Mouse (Mus musculus): ENCODE results near the gene Prdm15.

DNA sequence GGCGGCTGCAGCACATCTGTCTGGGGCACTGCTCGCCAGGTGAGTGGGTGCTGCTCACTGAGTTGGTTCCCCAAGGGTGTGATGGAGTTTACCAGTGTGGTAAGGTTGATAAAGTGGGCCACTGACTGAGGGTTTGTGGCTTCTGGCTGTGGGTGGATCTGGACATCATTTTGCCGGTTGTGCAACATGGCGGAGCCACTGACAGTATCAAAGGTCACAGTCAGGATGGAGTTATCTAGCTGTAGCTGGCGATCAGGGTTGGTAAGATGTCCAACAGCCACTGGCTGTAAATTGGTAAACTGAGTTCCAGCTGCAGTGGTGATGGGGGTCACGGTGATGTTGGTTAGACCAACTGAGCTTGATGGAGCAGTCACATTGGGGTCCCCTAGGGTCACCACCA is 57.4 kb downstream of the Prdm15 start:
- no peak for TF ChIP-seq CTCF (IDR thresholded peaks at IDR 0.05; ENCODE audit: low read depth, low read length)
- TF ChIP-seq POLR2AphosphoS5 (IDR thresholded peaks at IDR 0.05; ENCODE audit: insufficient replicate concordance, low read depth, low read length) = no peak
- TF ChIP-seq TAL1 (conservative IDR thresholded peaks at IDR 0.05; ENCODE audit: low read depth, low read length) = no peak
